Mouse (Mus musculus): ENCODE results near the gene Gm42906. TPM values are rescaled to one million over a fixed set of nuclear protein-coding genes. Genes with fewer than 3 reads are reported as not detected.

Gm42906 gene
- total and polyA plus RNA-seq, 2 experiments from 2014 or later: not detected

DNA sequence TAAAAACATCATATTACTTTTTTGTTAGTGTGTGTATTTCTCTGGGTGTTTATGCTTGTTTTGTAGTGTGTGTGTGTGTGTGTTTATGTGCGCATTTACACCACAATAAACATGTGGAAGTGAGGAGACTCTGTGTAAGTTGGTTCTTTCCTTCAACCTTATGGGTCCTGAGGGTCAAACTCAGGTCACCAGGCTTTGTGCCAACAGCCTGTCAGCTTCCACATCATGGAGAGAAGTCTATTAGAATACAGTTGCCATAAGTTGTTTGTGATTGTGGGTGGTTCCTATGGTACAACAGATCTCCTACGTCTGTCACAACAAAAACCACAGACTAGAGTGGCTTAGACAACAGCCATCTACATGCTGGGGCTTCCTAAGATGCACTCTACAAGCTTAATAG lies 127.7 kb downstream of the Gm42906 start:
- no peak for TF ChIP-seq CTCF (IDR thresholded peaks at IDR 0.05; ENCODE audit: low read depth)
- Histone ChIP-seq H3K9me3 (ENCODE audit: low read length) (no peaks in the 10 kb centered on the region), H3K4me1 (ENCODE audit: insufficient read depth) (no peaks in the 10 kb centered on the region), H3K4me3 (ENCODE audit: low read depth, low read length) (no peak overlapping the region), H3K4me2 (ENCODE audit: low read depth) (no peak overlapping the region), H3K27ac (ENCODE audit: low read depth, low read length) (no peak overlapping the region), H3K9ac (no peak overlapping the region), H3K27me3 (ENCODE audit: insufficient read depth, low read length) (no peaks in the 10 kb centered on the region), H3K36me3 (ENCODE audit: insufficient read depth) (no peaks in the 10 kb centered on the region)
- no peak for DNase-seq
- ATAC-seq: no peak
- WGBS: 81% methylated on average over 2 of the region's 2 CpGs

DNA sequence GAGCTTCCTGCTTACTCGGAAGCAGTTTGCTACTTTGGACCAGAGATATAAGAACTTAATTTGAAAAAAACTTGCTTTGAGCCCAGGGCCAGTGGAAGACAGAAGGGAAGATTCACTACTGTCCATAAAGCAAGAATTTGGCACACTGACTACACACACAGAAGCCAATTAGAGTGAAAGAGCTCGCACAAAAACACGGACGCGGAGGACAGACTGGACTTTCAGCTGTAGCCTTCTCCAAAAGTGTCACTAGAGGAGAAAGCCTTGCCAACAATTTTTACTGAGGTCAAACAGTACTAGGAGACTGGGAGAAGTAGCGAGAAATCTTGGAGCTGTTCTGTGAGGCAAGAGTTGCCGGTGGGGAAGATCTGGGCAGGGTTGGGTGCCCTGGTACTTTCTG lies 128.4 kb downstream of the Gm42906 start:
- no peak overlapping the region for H3K4me2 ChIP-seq (ENCODE audit: low read depth)
- WGBS: 93% methylated on average over 7 of the region's 7 CpGs
- H3K4me3 ChIP-seq (ENCODE audit: low read depth, low read length): no peak overlapping the region
- no peaks in the 10 kb centered on the region for H3K4me1 ChIP-seq (ENCODE audit: insufficient read depth)
- H3K27me3 ChIP-seq (ENCODE audit: insufficient read depth, low read length): no peaks in the 10 kb centered on the region
- H3K36me3 ChIP-seq (ENCODE audit: insufficient read depth): no peaks in the 10 kb centered on the region
- DNase-seq (no peak), ATAC-seq (no peak)
- H3K9me3 ChIP-seq (ENCODE audit: low read length): no peaks in the 10 kb centered on the region
- H3K9ac ChIP-seq: no peak overlapping the region
- no peak overlapping the region for H3K27ac ChIP-seq (ENCODE audit: low read depth, low read length)
- TF ChIP-seq CTCF (IDR thresholded peaks at IDR 0.05; ENCODE audit: low read depth): no peak

DNA sequence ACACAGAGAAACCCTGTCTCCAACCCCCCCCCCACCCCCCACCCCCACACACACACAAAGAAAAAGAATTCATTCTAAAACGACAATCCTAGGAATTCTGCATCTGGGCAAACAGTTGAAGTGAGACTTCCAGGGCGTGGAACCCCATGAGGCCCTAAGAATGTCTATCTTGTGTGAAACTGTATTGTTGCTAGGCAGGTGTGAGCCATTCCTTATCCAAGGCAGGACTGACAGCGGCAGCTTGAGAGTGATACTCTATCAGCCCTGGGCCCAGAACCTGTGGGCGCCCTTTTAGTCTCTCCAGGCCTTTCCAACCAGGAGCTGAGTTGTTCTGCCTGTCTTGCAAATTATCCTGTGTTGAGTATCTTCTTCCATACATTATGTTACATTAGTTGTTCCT lies 129.6 kb downstream of the Gm42906 start:
- no peak overlapping the region for H3K4me2 ChIP-seq (ENCODE audit: low read depth)
- ATAC-seq: no peak
- H3K36me3 ChIP-seq (ENCODE audit: insufficient read depth): no peaks in the 10 kb centered on the region
- no peak for TF ChIP-seq CTCF (IDR thresholded peaks at IDR 0.05; ENCODE audit: low read depth)
- H3K27me3 ChIP-seq (ENCODE audit: insufficient read depth, low read length): no peaks in the 10 kb centered on the region
- no peak overlapping the region for H3K4me3 ChIP-seq (ENCODE audit: low read depth, low read length)
- H3K27ac ChIP-seq (ENCODE audit: low read depth, low read length): no peak overlapping the region
- no peak for DNase-seq
- WGBS: 76% methylated on average over 4 of the region's 4 CpGs
- H3K4me1 ChIP-seq (ENCODE audit: insufficient read depth): no peaks in the 10 kb centered on the region
- no peaks in the 10 kb centered on the region for H3K9me3 ChIP-seq (ENCODE audit: low read length)
- H3K9ac ChIP-seq: no peak overlapping the region

DNA sequence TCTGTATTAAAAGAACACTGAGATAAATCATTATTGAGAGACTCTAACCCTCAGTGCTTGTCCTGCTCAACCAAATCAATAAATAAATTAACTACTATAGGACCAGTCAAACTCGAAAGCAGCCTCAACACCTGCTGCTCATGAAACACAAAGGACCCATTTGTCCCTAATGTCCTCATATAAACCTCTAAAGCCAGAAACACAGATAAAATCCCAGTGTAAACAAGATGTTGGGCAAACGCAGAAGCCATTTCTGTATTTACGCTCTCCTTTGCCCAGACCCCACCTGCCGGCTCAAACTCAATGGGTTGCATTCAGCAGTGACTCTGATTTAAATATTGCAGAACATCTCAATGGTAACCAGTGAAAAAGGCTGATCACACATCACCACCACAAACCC lies 131.7 kb downstream of the Gm42906 start:
- H3K27me3 ChIP-seq (ENCODE audit: insufficient read depth, low read length): no peaks in the 10 kb centered on the region
- WGBS: 73% methylated on average over 4 of the region's 4 CpGs
- DNase-seq: no peak
- no peak for ATAC-seq
- H3K36me3 ChIP-seq (ENCODE audit: insufficient read depth): no peaks in the 10 kb centered on the region
- no peak overlapping the region for H3K4me3 ChIP-seq (ENCODE audit: low read depth, low read length)
- no peaks in the 10 kb centered on the region for H3K4me1 ChIP-seq (ENCODE audit: insufficient read depth)
- H3K27ac ChIP-seq (ENCODE audit: low read depth, low read length): no peak overlapping the region
- no peak for TF ChIP-seq CTCF (IDR thresholded peaks at IDR 0.05; ENCODE audit: low read depth)
- no peaks in the 10 kb centered on the region for H3K9me3 ChIP-seq (ENCODE audit: low read length)
- H3K9ac ChIP-seq: no peak overlapping the region
- H3K4me2 ChIP-seq (ENCODE audit: low read depth): no peak overlapping the region

DNA sequence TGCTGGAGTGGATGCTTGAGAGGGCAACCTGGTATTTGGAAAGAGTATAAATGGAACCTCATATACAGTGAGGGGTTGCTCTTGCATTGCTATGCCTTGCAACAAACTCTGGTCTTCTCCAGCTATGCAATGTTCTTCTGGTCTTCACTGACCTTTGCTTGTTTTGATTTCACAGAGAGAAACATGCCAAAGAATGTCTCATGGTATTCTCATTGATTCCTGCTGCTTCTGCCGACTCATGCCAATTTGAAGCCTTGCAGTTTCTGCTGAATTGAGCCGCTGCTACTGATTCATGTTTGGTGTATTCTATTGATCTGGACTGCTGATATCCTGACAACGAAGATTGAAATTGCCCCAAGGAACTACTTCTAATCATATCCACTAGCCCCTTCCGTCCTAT lies 134.4 kb downstream of the Gm42906 start:
- H3K4me1 ChIP-seq (ENCODE audit: insufficient read depth): no peaks in the 10 kb centered on the region
- H3K4me2 ChIP-seq (ENCODE audit: low read depth): no peak overlapping the region
- no peak for TF ChIP-seq CTCF (IDR thresholded peaks at IDR 0.05; ENCODE audit: low read depth)
- no peak overlapping the region for H3K4me3 ChIP-seq (ENCODE audit: low read depth, low read length)
- DNase-seq (no peak), ATAC-seq (no peak)
- H3K36me3 ChIP-seq (ENCODE audit: insufficient read depth): no peaks in the 10 kb centered on the region
- H3K27me3 ChIP-seq (ENCODE audit: insufficient read depth, low read length): no peaks in the 10 kb centered on the region
- WGBS: 89% methylated on average over 4 of the region's 4 CpGs
- no peak overlapping the region for H3K27ac ChIP-seq (ENCODE audit: low read depth, low read length)
- no peak overlapping the region for H3K9ac ChIP-seq
- H3K9me3 ChIP-seq (ENCODE audit: low read length): no peaks in the 10 kb centered on the region

DNA sequence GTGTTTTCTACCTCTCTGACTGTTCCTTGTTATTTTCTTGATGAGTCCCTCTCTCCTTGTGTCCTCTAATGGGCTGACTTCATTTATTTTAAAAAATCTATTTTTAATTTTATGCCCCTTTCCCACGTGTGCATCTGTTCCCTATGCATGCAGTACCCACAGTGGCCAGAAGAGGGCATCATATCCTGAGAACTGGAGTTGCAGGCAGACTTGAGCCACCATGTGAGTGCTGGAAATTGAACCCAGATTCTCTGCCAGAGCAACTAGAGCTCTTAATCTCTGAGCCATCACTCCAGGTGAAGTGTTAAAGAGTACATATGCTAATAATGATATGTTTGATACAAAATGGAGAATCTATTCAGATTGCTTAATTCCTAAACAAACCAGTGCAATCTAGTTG lies 135.7 kb downstream of the Gm42906 start:
- H3K4me2 ChIP-seq (ENCODE audit: low read depth): no peak overlapping the region
- no peaks in the 10 kb centered on the region for H3K36me3 ChIP-seq (ENCODE audit: insufficient read depth)
- ATAC-seq (no peak), DNase-seq (no peak)
- peak; percentile 56 for TF ChIP-seq CTCF (IDR thresholded peaks at IDR 0.05; ENCODE audit: low read depth)
- no peak overlapping the region for H3K27ac ChIP-seq (ENCODE audit: low read depth, low read length)
- no peaks in the 10 kb centered on the region for H3K9me3 ChIP-seq (ENCODE audit: low read length)
- no peak overlapping the region for H3K4me3 ChIP-seq (ENCODE audit: low read depth, low read length)
- H3K27me3 ChIP-seq (ENCODE audit: insufficient read depth, low read length): no peaks in the 10 kb centered on the region
- WGBS: 23% methylated on average over 1 of the region's 1 CpGs
- H3K4me1 ChIP-seq (ENCODE audit: insufficient read depth): no peaks in the 10 kb centered on the region
- no peak overlapping the region for H3K9ac ChIP-seq

DNA sequence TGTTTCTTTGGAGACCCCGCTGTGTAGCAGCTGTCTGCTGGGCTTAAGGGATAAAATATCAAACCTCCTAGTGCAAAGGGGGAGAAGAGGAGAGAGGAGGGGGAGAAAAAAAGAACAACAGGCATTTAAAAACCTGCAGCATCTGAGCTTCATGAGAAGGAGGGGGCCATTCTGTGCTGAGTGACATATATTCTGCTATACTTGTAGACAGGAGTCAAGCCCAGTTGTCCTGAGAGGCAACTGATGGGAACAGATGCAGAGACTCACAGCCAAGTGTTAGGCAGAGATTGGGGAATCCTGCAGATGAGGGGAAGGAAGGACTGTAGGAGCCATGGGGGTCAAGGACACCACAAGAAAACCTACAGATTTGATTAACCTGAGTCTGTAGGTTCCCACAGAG lies 141.6 kb downstream of the Gm42906 start:
- TF ChIP-seq CTCF (IDR thresholded peaks at IDR 0.05; ENCODE audit: low read depth): no peak
- H3K9me3 ChIP-seq (ENCODE audit: low read length): no peaks in the 10 kb centered on the region

DNA sequence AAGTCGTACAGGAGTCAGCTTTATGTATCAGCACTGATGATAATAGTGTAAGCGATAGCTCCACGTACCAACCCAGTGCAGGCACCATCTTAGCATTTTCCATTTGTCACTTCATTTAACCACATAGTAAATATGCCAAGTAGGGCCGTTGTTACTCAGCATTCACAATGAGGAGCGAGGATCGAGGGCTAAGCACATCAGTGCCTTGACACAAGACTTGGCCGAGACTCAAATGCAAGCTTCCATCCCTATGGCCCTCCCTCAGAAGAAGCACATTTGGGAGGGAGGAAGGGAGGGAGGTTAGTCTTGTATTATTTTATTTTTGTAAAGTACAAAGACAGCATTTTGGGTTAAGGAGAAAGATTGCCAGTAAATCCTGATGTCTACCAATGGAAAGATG lies 148.4 kb downstream of the Gm42906 start:
- Histone ChIP-seq H3K36me3 (ENCODE audit: insufficient read depth) (no peaks in the 10 kb centered on the region), H3K4me1 (ENCODE audit: insufficient read depth) (no peaks in the 10 kb centered on the region), H3K27ac (ENCODE audit: low read depth, low read length) (no peak overlapping the region), H3K4me2 (ENCODE audit: low read depth) (no peak overlapping the region), H3K9ac (no peak overlapping the region), H3K9me3 (ENCODE audit: low read length) (no peaks in the 10 kb centered on the region), H3K27me3 (ENCODE audit: insufficient read depth, low read length) (no peaks in the 10 kb centered on the region), H3K4me3 (ENCODE audit: low read depth, low read length) (no peak overlapping the region)
- no peak for DNase-seq
- 66% methylated on average over 7 of the region's 7 CpGs for WGBS
- ATAC-seq: no peak
- TF ChIP-seq CTCF (IDR thresholded peaks at IDR 0.05; ENCODE audit: low read depth): no peak

More for the DNA sequence above, 141.6 kb downstream of the Gm42906 start:
- 80% methylated on average over 1 of the region's 1 CpGs for WGBS
- Histone ChIP-seq H3K36me3 (ENCODE audit: insufficient read depth) (no peaks in the 10 kb centered on the region), H3K4me1 (ENCODE audit: insufficient read depth) (no peaks in the 10 kb centered on the region), H3K27ac (ENCODE audit: low read depth, low read length) (no peak overlapping the region), H3K9ac (no peak overlapping the region), H3K27me3 (ENCODE audit: insufficient read depth, low read length) (no peaks in the 10 kb centered on the region), H3K4me3 (ENCODE audit: low read depth, low read length) (no peak overlapping the region), H3K4me2 (ENCODE audit: low read depth) (no peak overlapping the region)
- no peak for DNase-seq
- ATAC-seq: no peak
